In genomic region chr17:48858891-48859290, GRCm38 (mm10) we compare ENCODE assay signal across 14 mouse cellular contexts.
DNase-seq lines count a peak whose midpoint lies in the region; ATAC-seq and TF ChIP-seq lines count a peak whose summit lies in the region.
"Had no signal": no experiment of that assay in that cellular context is flagged by ENCODE, and none has a peak within 500 bp of the region (broad histone marks: within the 10 kb centered on the region; RNA-seq: fewer than 3 reads in every experiment).

No protein-coding gene starts in this region.

- no peaks in the 10 kb centered on the region for H3K4me1 ChIP-seq in neural tube, embryonic 11.5 days (ENCODE audit: control insufficient read depth, insufficient read depth, low read length)
- H3K4me1 ChIP-seq in stomach, postnatal 0 days (replicated peaks; ENCODE audit: control insufficient read depth, insufficient read depth): no peaks in the 10 kb centered on the region
- H3K4me1 ChIP-seq: embryonic facial prominence, embryonic 15.5 days; intestine, embryonic 15.5 days; liver, embryonic 15.5 days had no signal

- ATAC-seq in neural tube, embryonic 11.5 days (ENCODE audit: insufficient read depth, low FRiP score, low TSS enrichment): no peak
- ATAC-seq in stomach, postnatal 0 days (ENCODE audit: low FRiP score, low TSS enrichment): no peak
- ATAC-seq: intestine, embryonic 15.5 days had no signal

- no peak overlapping the region for H3K4me3 ChIP-seq in neural tube, embryonic 11.5 days (ENCODE audit: low read depth, low read length)
- H3K4me3 ChIP-seq in stomach, postnatal 0 days (ENCODE audit: low read depth, low read length): no peak overlapping the region
- H3K4me3 ChIP-seq: embryonic facial prominence, embryonic 15.5 days; intestine, embryonic 15.5 days; layer of hippocampus, adult 2 months; liver, embryonic 15.5 days had no signal

- no peaks in the 10 kb centered on the region for H3K36me3 ChIP-seq in neural tube, embryonic 11.5 days (ENCODE audit: control insufficient read depth, insufficient read depth, low read length)
- no peaks in the 10 kb centered on the region for H3K36me3 ChIP-seq in stomach, postnatal 0 days (ENCODE audit: control insufficient read depth, insufficient read depth, low read length)
- H3K36me3 ChIP-seq: embryonic facial prominence, embryonic 15.5 days; intestine, embryonic 15.5 days; liver, embryonic 15.5 days had no signal

- peak; percentile 16 for DNase-seq in adrenal gland, postnatal 14 days
- no peak for DNase-seq in adrenal gland, postnatal 25 days
- DNase-seq in kidney, postnatal 4 days: peak; percentile 71 to 72
- DNase-seq in kidney, adult 9 months: no peak
- peak; percentile 51 for DNase-seq in embryo, embryonic 9.5 days (ENCODE audit: extremely low spot score)
- peak; percentile 59 for DNase-seq in neural tube, embryonic 11.5 days (ENCODE audit: low spot score)
- DNase-seq in right cerebral cortex, postnatal 14 days: no peak
- DNase-seq in stomach, postnatal 0 days (ENCODE audit: low spot score): no peak
- DNase-seq: cerebellum, adult 2 months had no signal

- H3K27me3 ChIP-seq in neural tube, embryonic 11.5 days (ENCODE audit: control insufficient read depth, insufficient read depth, low read length): no peaks in the 10 kb centered on the region
- no peaks in the 10 kb centered on the region for H3K27me3 ChIP-seq in stomach, postnatal 0 days (ENCODE audit: control insufficient read depth, insufficient read depth, low read length)
- H3K27me3 ChIP-seq: embryonic facial prominence, embryonic 15.5 days; intestine, embryonic 15.5 days; liver, embryonic 15.5 days had no signal

- WGBS in neural tube, embryonic 11.5 days: 55% methylated on average over 6 of the region's 6 CpGs
- 56% methylated on average over 6 of the region's 6 CpGs for WGBS in stomach, postnatal 0 days

- H3K4me2 ChIP-seq in neural tube, embryonic 11.5 days (ENCODE audit: low read depth): no peak overlapping the region
- no peak overlapping the region for H3K4me2 ChIP-seq in stomach, postnatal 0 days (replicated peaks; ENCODE audit: low read depth)
- H3K4me2 ChIP-seq: embryonic facial prominence, embryonic 15.5 days; intestine, embryonic 15.5 days; liver, embryonic 15.5 days had no signal

- no peak overlapping the region for H3K27ac ChIP-seq in neural tube, embryonic 11.5 days (ENCODE audit: low read depth, low read length)
- H3K27ac ChIP-seq in stomach, postnatal 0 days (replicated peaks): no peak overlapping the region
- H3K27ac ChIP-seq: embryonic facial prominence, embryonic 15.5 days; intestine, embryonic 15.5 days; layer of hippocampus, adult 2 months; liver, embryonic 15.5 days; macrophage had no signal

- TF ChIP-seq CTCF in stomach, postnatal 0 days (IDR thresholded peaks at IDR 0.05; ENCODE audit: low read depth): no peak

- H3K9me3 ChIP-seq in neural tube, embryonic 11.5 days (ENCODE audit: control insufficient read depth, low read length): no peaks in the 10 kb centered on the region
- no peaks in the 10 kb centered on the region for H3K9me3 ChIP-seq in stomach, postnatal 0 days (ENCODE audit: control insufficient read depth, low read length)
- H3K9me3 ChIP-seq: embryonic facial prominence, embryonic 15.5 days; intestine, embryonic 15.5 days; liver, embryonic 15.5 days had no signal

- no peak overlapping the region for H3K9ac ChIP-seq in neural tube, embryonic 11.5 days (ENCODE audit: low read length)
- no peak overlapping the region for H3K9ac ChIP-seq in stomach, postnatal 0 days (ENCODE audit: low read length)
- H3K9ac ChIP-seq: embryonic facial prominence, embryonic 15.5 days; intestine, embryonic 15.5 days; liver, embryonic 15.5 days had no signal

- no peak for TF ChIP-seq EP300 in stomach, postnatal 0 days (optimal IDR thresholded peaks at IDR 0.05)

Comparison
In these comparisons a context has a peak if more than half of its experiments do, and no peak if none do; other contexts are left out.
1. DNase-seq: peak in adrenal gland, postnatal 14 days (single experiment), kidney, postnatal 4 days (2 of 2), embryo, embryonic 9.5 days (single experiment) and neural tube, embryonic 11.5 days (single experiment); none in adrenal gland, postnatal 25 days (single experiment), kidney, adult 9 months (single experiment), right cerebral cortex, postnatal 14 days (single experiment) and stomach, postnatal 0 days (single experiment).